Mouse (Mus musculus): Measurements from ENCODE around the gene Ccl3. TPM values are rescaled to one million over a fixed set of nuclear protein-coding genes. Genes with fewer than 3 reads are reported as not detected.

Gene Ccl3
- polyA plus RNA-seq, 1 experiment from 2014 or later: 1.5 TPM

DNA sequence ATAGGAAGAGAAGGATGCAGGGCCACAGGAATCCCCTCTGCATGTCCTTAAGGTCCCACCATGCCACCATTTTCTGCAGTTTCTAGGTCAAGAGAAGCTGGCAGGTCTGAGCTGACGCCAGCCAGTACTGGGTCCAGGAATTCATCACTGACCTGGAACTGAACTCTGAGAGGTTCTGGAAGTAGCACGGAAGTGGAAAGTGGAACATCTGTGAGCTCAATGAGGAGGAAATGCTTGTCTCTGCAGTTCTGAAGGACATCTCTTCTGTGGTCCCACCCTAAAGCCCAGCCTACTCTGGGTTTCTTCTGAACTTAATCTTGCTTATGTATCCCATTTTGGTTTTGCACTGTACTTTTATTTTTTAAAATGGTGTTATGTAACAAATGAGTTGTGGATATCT lies 18.1 kb downstream of the Ccl3 start:
- Histone ChIP-seq H3K9me3 (ENCODE audit: control insufficient read depth, low read length) (no peaks in the 10 kb centered on the region), H3K9ac (no peak overlapping the region), H3K27ac (no peak overlapping the region), H3K4me3 (replicated peaks; ENCODE audit: low read length) (no peak overlapping the region), H3K4me2 (replicated peaks) (no peak overlapping the region), H3K4me1 (replicated peaks; ENCODE audit: control insufficient read depth, insufficient read depth, low read length) (no peaks in the 10 kb centered on the region), H3K36me3 (replicated peaks; ENCODE audit: control insufficient read depth, insufficient read depth) (no peaks in the 10 kb centered on the region), H3K27me3 (ENCODE audit: control insufficient read depth, insufficient read depth, low read length) (no peaks in the 10 kb centered on the region)
- DNase-seq (ENCODE audit: low spot score) (no peak), ATAC-seq (ENCODE audit: low FRiP score) (no peak)
- WGBS: 83% methylated on average over 2 of the region's 2 CpGs

DNA sequence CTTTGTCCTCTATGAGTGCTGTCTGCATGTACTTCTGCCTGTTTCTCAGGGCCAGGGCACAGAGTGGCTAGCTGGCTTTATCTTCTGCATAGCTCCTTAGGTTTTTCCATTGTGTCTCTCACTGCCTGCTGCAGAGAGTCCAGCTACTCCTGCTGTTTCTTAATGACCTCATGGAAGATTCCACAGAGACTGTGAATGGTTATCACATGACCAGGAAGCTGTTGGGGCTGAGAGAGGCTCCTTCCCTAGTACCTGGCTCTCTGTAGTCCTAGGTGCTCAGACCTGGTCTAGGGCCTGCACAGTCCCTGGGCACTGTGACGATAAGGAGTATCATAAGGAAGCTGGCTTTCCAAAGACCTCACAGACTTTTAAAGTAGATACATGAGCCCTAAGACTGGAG lies 18.5 kb downstream of the Ccl3 start:
- no peak for DNase-seq (ENCODE audit: low spot score)
- no peaks in the 10 kb centered on the region for H3K4me1 ChIP-seq (replicated peaks; ENCODE audit: control insufficient read depth, insufficient read depth, low read length)
- H3K9me3 ChIP-seq (ENCODE audit: control insufficient read depth, low read length): no peaks in the 10 kb centered on the region
- no peak overlapping the region for H3K27ac ChIP-seq
- H3K27me3 ChIP-seq (ENCODE audit: control insufficient read depth, insufficient read depth, low read length): no peaks in the 10 kb centered on the region
- WGBS: 92% methylated on average over 1 of the region's 1 CpGs
- H3K36me3 ChIP-seq (replicated peaks; ENCODE audit: control insufficient read depth, insufficient read depth): no peaks in the 10 kb centered on the region
- no peak overlapping the region for H3K4me2 ChIP-seq (replicated peaks)
- no peak overlapping the region for H3K9ac ChIP-seq
- H3K4me3 ChIP-seq (replicated peaks; ENCODE audit: low read length): no peak overlapping the region
- ATAC-seq (ENCODE audit: low FRiP score): no peak

DNA sequence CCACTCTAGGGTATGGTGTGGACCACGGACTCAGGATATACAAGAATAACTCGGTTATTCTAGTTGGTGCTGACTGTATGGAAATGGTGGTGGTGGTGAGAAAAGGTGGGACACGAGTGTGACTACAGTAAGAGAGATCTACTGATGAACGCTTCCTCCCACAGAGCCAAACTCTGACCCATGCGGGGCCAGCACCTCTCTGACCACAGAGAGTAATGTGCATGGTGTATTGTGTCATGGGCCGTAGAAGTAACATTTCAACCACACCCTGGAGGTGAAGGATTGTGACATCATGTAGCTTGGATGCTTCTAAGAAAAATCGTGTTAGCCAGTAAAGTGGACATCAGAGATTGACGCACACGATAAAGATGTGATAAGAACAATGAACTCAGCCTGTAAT lies 20.3 kb downstream of the Ccl3 start:
- WGBS: 92% methylated on average over 9 of the region's 9 CpGs
- no peak for DNase-seq (ENCODE audit: low spot score)
- no peaks in the 10 kb centered on the region for H3K36me3 ChIP-seq (replicated peaks; ENCODE audit: control insufficient read depth, insufficient read depth)

DNA sequence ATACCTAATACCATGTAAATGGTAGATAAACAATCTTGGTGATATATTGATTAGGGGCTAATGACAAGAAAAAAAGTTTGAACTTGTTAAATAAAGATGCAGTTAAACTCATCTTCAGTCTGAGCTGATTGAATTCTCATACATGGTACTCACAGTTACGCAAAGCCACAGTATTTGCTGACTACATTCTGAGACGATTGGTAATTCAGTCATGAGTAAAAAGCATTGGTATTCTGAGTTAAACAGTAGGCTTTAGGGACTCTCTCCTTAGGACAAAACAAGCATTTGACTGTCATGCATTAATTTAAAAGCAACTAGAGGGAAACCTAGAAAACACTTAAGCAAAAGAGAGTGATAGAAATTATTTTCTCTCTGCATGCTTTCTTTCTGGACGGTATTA lies 25.6 kb downstream of the Ccl3 start:
- H3K9me3 ChIP-seq (ENCODE audit: control insufficient read depth, low read length): no peaks in the 10 kb centered on the region
- no peaks in the 10 kb centered on the region for H3K27me3 ChIP-seq (ENCODE audit: control insufficient read depth, insufficient read depth, low read length)
- no peak overlapping the region for H3K4me3 ChIP-seq (replicated peaks; ENCODE audit: low read length)
- no peak overlapping the region for H3K9ac ChIP-seq
- ATAC-seq (ENCODE audit: low FRiP score) (no peak), DNase-seq (ENCODE audit: low spot score) (no peak)
- 93% methylated on average over 3 of the region's 3 CpGs for WGBS
- H3K4me1 ChIP-seq (replicated peaks; ENCODE audit: control insufficient read depth, insufficient read depth, low read length): no peaks in the 10 kb centered on the region
- H3K4me2 ChIP-seq (replicated peaks): no peak overlapping the region
- no peaks in the 10 kb centered on the region for H3K36me3 ChIP-seq (replicated peaks; ENCODE audit: control insufficient read depth, insufficient read depth)
- H3K27ac ChIP-seq: no peak overlapping the region

More for the DNA sequence above, 20.3 kb downstream of the Ccl3 start:
- H3K4me2 ChIP-seq (replicated peaks): no peak overlapping the region
- no peak overlapping the region for H3K9ac ChIP-seq
- no peak overlapping the region for H3K27ac ChIP-seq
- no peaks in the 10 kb centered on the region for H3K4me1 ChIP-seq (replicated peaks; ENCODE audit: control insufficient read depth, insufficient read depth, low read length)
- no peak for ATAC-seq (ENCODE audit: low FRiP score)
- H3K4me3 ChIP-seq (replicated peaks; ENCODE audit: low read length): no peak overlapping the region
- no peaks in the 10 kb centered on the region for H3K27me3 ChIP-seq (ENCODE audit: control insufficient read depth, insufficient read depth, low read length)
- H3K9me3 ChIP-seq (ENCODE audit: control insufficient read depth, low read length): no peaks in the 10 kb centered on the region

DNA sequence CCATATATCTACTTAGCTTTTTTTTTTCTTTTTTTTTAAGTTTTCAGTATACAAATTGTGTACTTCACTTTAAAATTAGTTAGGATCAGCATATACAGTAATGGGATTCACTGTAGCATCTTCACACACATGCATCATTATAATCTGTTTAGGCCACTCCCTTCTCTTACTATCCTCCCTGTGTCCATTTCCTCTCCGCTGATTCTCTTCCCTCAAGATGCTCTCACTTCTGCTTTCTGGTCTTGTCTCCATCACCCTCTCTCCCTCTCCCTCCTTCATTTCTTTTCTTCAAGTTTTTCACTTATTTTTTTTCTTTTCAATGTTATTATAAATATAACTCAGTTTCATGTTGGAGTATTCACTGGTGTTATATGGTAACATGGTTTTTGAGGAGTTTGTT lies 30.1 kb downstream of the Ccl3 start:
- Histone ChIP-seq H3K9me3 (ENCODE audit: control insufficient read depth, low read length) (no peaks in the 10 kb centered on the region), H3K36me3 (replicated peaks; ENCODE audit: control insufficient read depth, insufficient read depth) (no peaks in the 10 kb centered on the region), H3K4me1 (replicated peaks; ENCODE audit: control insufficient read depth, insufficient read depth, low read length) (no peaks in the 10 kb centered on the region), H3K27ac (no peak overlapping the region), H3K9ac (no peak overlapping the region), H3K4me2 (replicated peaks) (no peak overlapping the region), H3K4me3 (replicated peaks; ENCODE audit: low read length) (no peak overlapping the region), H3K27me3 (ENCODE audit: control insufficient read depth, insufficient read depth, low read length) (no peaks in the 10 kb centered on the region)
- WGBS: 94% methylated on average over 1 of the region's 1 CpGs
- no peak for ATAC-seq (ENCODE audit: low FRiP score)
- DNase-seq (ENCODE audit: low spot score): no peak

- no peak overlapping the region for H3K9ac ChIP-seq
- no peak overlapping the region for H3K27ac ChIP-seq
- no peaks in the 10 kb centered on the region for H3K9me3 ChIP-seq (ENCODE audit: control insufficient read depth, low read length)
- no peaks in the 10 kb centered on the region for H3K36me3 ChIP-seq (replicated peaks; ENCODE audit: control insufficient read depth, insufficient read depth)
- H3K4me1 ChIP-seq (replicated peaks; ENCODE audit: control insufficient read depth, insufficient read depth, low read length): no peaks in the 10 kb centered on the region
- ATAC-seq (ENCODE audit: low FRiP score) (no peak), DNase-seq (ENCODE audit: low spot score) (no peak)
- H3K27me3 ChIP-seq (ENCODE audit: control insufficient read depth, insufficient read depth, low read length): no peaks in the 10 kb centered on the region
- 59% methylated on average over 5 of the region's 5 CpGs for WGBS
- no peak overlapping the region for H3K4me2 ChIP-seq (replicated peaks)
- no peak overlapping the region for H3K4me3 ChIP-seq (replicated peaks; ENCODE audit: low read length)
Observed at GRCm38 (mm10) chr11:83618238-83618637, 30.9 kb downstream of the Ccl3 start.

- no peak overlapping the region for H3K27ac ChIP-seq
- H3K4me2 ChIP-seq (replicated peaks): no peak overlapping the region
- H3K9me3 ChIP-seq (ENCODE audit: control insufficient read depth, low read length): no peaks in the 10 kb centered on the region
- H3K4me1 ChIP-seq (replicated peaks; ENCODE audit: control insufficient read depth, insufficient read depth, low read length): no peaks in the 10 kb centered on the region
- H3K9ac ChIP-seq: no peak overlapping the region
- 89% methylated on average over 1 of the region's 1 CpGs for WGBS
- H3K4me3 ChIP-seq (replicated peaks; ENCODE audit: low read length): no peak overlapping the region
- no peaks in the 10 kb centered on the region for H3K27me3 ChIP-seq (ENCODE audit: control insufficient read depth, insufficient read depth, low read length)
- DNase-seq (ENCODE audit: low spot score) (no peak), ATAC-seq (ENCODE audit: low FRiP score) (no peak)
- no peaks in the 10 kb centered on the region for H3K36me3 ChIP-seq (replicated peaks; ENCODE audit: control insufficient read depth, insufficient read depth)
Observed at GRCm38 (mm10) chr11:83616586-83616985, 32.6 kb downstream of the Ccl3 start.

DNA sequence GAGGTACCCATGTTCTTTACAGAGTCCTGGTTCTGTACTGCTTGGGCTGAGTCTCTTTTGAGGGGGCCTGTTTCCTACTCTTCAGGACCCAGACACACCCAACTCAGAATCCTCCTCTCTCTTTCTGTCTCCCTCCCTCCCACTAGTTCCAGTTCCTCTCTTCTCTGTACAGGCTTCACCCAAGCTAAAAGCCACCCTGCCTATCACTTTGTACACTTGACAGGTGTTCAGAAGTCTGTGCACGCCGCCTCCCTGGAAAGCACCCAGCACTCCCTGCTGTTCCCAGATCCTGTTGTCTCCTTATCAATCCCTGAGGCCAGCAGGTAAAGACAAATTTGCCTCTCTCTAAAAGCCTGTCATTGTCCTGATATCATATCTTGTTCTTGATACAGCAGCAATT lies 38.3 kb downstream of the Ccl3 start:
- DNase-seq (ENCODE audit: low spot score) (no peak), ATAC-seq (ENCODE audit: low FRiP score) (no peak)
- H3K9ac ChIP-seq: no peak overlapping the region
- H3K4me2 ChIP-seq (replicated peaks): no peak overlapping the region
- WGBS: 81% methylated on average over 2 of the region's 2 CpGs
- H3K9me3 ChIP-seq (ENCODE audit: control insufficient read depth, low read length): no peaks in the 10 kb centered on the region
- H3K36me3 ChIP-seq (replicated peaks; ENCODE audit: control insufficient read depth, insufficient read depth): no peaks in the 10 kb centered on the region
- H3K4me3 ChIP-seq (replicated peaks; ENCODE audit: low read length): no peak overlapping the region
- H3K27ac ChIP-seq: no peak overlapping the region
- no peaks in the 10 kb centered on the region for H3K4me1 ChIP-seq (replicated peaks; ENCODE audit: control insufficient read depth, insufficient read depth, low read length)
- H3K27me3 ChIP-seq (ENCODE audit: control insufficient read depth, insufficient read depth, low read length): no peaks in the 10 kb centered on the region

- Histone ChIP-seq H3K36me3 (replicated peaks; ENCODE audit: control insufficient read depth, insufficient read depth) (no peaks in the 10 kb centered on the region), H3K4me1 (replicated peaks; ENCODE audit: control insufficient read depth, insufficient read depth, low read length) (no peaks in the 10 kb centered on the region), H3K9ac (no peak overlapping the region), H3K9me3 (ENCODE audit: control insufficient read depth, low read length) (no peaks in the 10 kb centered on the region), H3K4me2 (replicated peaks) (no peak overlapping the region), H3K27me3 (ENCODE audit: control insufficient read depth, insufficient read depth, low read length) (no peaks in the 10 kb centered on the region), H3K27ac (no peak overlapping the region), H3K4me3 (replicated peaks; ENCODE audit: low read length) (no peak overlapping the region)
- DNase-seq (ENCODE audit: low spot score): no peak
- ATAC-seq (ENCODE audit: low FRiP score): no peak
- WGBS: 57% methylated on average over 1 of the region's 1 CpGs
Observed at GRCm38 (mm10) chr11:83606396-83606795, 42.8 kb downstream of the Ccl3 start.

- 97% methylated on average over 3 of the region's 3 CpGs for WGBS
- no peaks in the 10 kb centered on the region for H3K36me3 ChIP-seq (replicated peaks; ENCODE audit: control insufficient read depth, insufficient read depth)
- H3K27ac ChIP-seq: no peak overlapping the region
- H3K9ac ChIP-seq: no peak overlapping the region
- no peaks in the 10 kb centered on the region for H3K9me3 ChIP-seq (ENCODE audit: control insufficient read depth, low read length)
- H3K4me2 ChIP-seq (replicated peaks): no peak overlapping the region
- H3K27me3 ChIP-seq (ENCODE audit: control insufficient read depth, insufficient read depth, low read length): no peaks in the 10 kb centered on the region
- no peak overlapping the region for H3K4me3 ChIP-seq (replicated peaks; ENCODE audit: low read length)
- no peaks in the 10 kb centered on the region for H3K4me1 ChIP-seq (replicated peaks; ENCODE audit: control insufficient read depth, insufficient read depth, low read length)
- DNase-seq (ENCODE audit: low spot score) (no peak), ATAC-seq (ENCODE audit: low FRiP score) (no peak)
Observed at GRCm38 (mm10) chr11:83605535-83605934, 43.6 kb downstream of the Ccl3 start.

All from hindbrain, embryonic 14.5 days (tissue).